Mouse (Mus musculus): ENCODE results near the gene Rims3. TPM values are rescaled to one million over a fixed set of nuclear protein-coding genes. Genes with fewer than 3 reads are reported as not detected.

The Rims3 gene
- total and polyA plus RNA-seq, 2 experiments from 2014 or later, result 0.04 to 0.05 TPM

DNA sequence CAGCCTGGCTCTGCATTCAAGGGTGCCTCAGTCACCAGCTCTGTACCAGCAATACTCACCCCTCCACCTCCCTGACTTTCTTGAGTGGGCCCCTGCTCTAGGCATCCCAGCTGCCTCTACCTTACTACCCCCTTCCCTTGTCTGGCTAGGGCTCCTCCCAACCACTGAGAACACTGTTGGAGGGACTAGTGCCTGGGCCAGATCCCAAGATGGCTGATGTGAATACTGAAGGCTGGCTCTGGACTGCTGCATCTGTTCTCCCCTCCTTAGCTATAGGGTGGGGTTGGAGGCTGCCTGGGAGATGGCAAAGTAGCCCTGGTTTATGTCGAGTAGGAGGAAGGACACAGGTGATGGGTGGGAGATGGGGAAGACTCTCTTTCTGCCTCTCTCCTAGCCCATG is 37.9 kb downstream of the Rims3 start:
- Histone ChIP-seq H3K4me2 (ENCODE audit: low read depth, low read length) (no peak overlapping the region), H3K9ac (replicated peaks; ENCODE audit: low read depth, low read length) (no peak overlapping the region), H3K9me3 (replicated peaks; ENCODE audit: control insufficient read depth, low read length) (no peaks in the 10 kb centered on the region), H3K27ac (ENCODE audit: low read depth) (no peak overlapping the region), H3K4me3 (ENCODE audit: low read depth, low read length) (no peak overlapping the region), H3K27me3 (ENCODE audit: control insufficient read depth, insufficient read depth, low read length) (no peaks in the 10 kb centered on the region), H3K36me3 (replicated peaks; ENCODE audit: control insufficient read depth, insufficient read depth, low read length) (no peaks in the 10 kb centered on the region), H3K4me1 (ENCODE audit: control insufficient read depth, insufficient read depth) (no peaks in the 10 kb centered on the region)
- no peak for ATAC-seq (ENCODE audit: insufficient read depth, low read depth)
- no peak for TF ChIP-seq EP300 (IDR thresholded peaks at IDR 0.05; ENCODE audit: low read depth)
- no peak for DNase-seq (ENCODE audit: low spot score)
- WGBS, result 60% methylated on average over 1 of the region's 1 CpGs

DNA sequence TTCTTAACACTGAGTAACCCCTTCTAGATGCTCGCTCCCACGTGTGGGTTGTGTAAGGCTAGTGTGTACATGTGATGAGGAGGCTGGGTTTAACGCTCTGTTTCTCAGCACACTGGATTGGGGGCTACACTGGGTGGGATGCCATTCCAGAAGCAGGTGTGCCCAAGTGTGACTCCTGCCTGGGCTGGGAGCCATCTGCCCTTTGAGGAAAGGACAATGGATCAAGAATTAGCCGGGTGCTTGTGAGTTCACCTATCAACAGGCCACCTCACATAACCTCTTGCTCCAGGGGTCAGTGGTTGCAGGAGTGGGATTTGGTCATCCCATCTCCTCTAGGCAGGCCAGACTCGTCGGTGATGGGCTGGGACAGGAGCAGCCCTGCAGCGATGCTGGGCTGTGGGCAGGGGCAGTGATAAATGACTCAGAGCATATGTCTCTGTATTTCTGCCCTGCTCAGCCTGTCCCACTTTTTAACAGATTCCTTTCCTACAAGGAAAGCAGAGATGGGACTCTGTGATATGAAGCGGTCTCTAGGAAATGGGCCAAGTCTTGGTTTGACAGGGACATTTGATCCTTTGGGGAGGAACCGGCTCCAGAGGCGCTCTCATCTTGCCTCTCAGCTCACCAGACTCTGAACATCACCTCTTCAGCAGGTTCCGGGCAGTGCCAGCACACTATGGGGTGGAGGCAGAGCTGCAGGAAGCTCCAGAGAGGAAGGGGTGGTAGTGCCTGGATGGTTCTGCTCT is 39.2 kb downstream of the Rims3 start:
- TF ChIP-seq EP300 (IDR thresholded peaks at IDR 0.05; ENCODE audit: low read depth), result no peak
- TF ChIP-seq CTCF (IDR thresholded peaks at IDR 0.05; ENCODE audit: low read depth), result no peak
- Histone ChIP-seq H3K4me1 (ENCODE audit: control insufficient read depth, insufficient read depth) (no peaks in the 10 kb centered on the region), H3K9ac (replicated peaks; ENCODE audit: low read depth, low read length) (no peak overlapping the region), H3K4me3 (ENCODE audit: low read depth, low read length) (no peak overlapping the region), H3K27ac (ENCODE audit: low read depth) (no peak overlapping the region), H3K9me3 (replicated peaks; ENCODE audit: control insufficient read depth, low read length) (no peaks in the 10 kb centered on the region), H3K27me3 (ENCODE audit: control insufficient read depth, insufficient read depth, low read length) (no peaks in the 10 kb centered on the region), H3K36me3 (replicated peaks; ENCODE audit: control insufficient read depth, insufficient read depth, low read length) (no peaks in the 10 kb centered on the region), H3K4me2 (ENCODE audit: low read depth, low read length) (no peak overlapping the region)
- DNase-seq (ENCODE audit: low spot score) (no peak), ATAC-seq (ENCODE audit: insufficient read depth, low read depth) (no peak)
- WGBS, result 62% methylated on average over 11 of the region's 11 CpGs

DNA sequence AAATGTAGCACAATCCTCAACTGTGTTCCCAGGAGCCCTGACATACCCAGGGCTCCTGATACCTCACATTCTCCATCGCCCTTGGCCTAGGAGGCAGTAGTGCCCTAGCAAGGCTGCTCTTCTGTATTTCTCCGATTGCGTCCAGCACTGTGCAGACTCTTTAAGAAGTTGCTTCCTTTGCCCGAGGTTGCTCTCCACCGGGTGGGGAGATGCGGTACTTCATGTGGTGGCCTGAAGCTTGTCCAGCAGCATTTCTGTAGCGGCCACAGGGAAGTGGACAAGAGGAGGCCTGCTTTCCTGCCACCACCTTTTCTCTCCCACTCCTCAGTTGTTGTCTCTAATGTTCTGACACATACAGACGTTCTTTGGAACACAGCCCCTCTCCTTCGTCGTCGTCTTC is 40.0 kb downstream of the Rims3 start:
- H3K4me2 ChIP-seq (ENCODE audit: low read depth, low read length), result no peak overlapping the region
- H3K9me3 ChIP-seq (replicated peaks; ENCODE audit: control insufficient read depth, low read length), result no peaks in the 10 kb centered on the region
- ATAC-seq (ENCODE audit: insufficient read depth, low read depth) (no peak), DNase-seq (ENCODE audit: low spot score) (no peak)
- TF ChIP-seq CTCF (IDR thresholded peaks at IDR 0.05; ENCODE audit: low read depth) (no peak), EP300 (IDR thresholded peaks at IDR 0.05; ENCODE audit: low read depth) (no peak)
- H3K36me3 ChIP-seq (replicated peaks; ENCODE audit: control insufficient read depth, insufficient read depth, low read length), result no peaks in the 10 kb centered on the region
- no peaks in the 10 kb centered on the region for H3K27me3 ChIP-seq (ENCODE audit: control insufficient read depth, insufficient read depth, low read length)
- H3K4me1 ChIP-seq (ENCODE audit: control insufficient read depth, insufficient read depth), result no peaks in the 10 kb centered on the region
- H3K27ac ChIP-seq (ENCODE audit: low read depth), result no peak overlapping the region
- 67% methylated on average over 11 of the region's 11 CpGs for WGBS
- no peak overlapping the region for H3K9ac ChIP-seq (replicated peaks; ENCODE audit: low read depth, low read length)
- H3K4me3 ChIP-seq (ENCODE audit: low read depth, low read length), result no peak overlapping the region

DNA sequence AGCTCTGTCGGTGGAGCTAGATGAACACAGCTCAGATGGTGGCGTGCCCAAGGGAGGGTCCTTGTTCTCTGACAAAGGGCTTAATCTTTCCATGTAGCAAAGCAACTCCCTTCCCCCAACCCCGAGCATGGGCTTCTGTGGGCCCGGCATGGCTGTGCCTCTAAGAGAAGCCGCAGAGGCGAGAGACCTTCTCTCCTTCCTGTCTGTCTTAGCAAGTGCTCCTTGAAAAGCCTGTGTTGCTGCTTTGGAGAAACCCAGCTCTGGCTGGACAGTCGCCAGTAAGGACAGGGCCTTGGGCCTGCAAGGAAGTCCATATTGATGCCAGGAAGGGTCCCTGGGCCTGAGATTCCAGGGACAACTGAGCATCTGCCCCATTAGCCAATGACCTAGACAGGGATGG is 40.6 kb downstream of the Rims3 start:
- no peak overlapping the region for H3K27ac ChIP-seq (ENCODE audit: low read depth)
- 81% methylated on average over 7 of the region's 7 CpGs for WGBS
- no peaks in the 10 kb centered on the region for H3K27me3 ChIP-seq (ENCODE audit: control insufficient read depth, insufficient read depth, low read length)

DNA sequence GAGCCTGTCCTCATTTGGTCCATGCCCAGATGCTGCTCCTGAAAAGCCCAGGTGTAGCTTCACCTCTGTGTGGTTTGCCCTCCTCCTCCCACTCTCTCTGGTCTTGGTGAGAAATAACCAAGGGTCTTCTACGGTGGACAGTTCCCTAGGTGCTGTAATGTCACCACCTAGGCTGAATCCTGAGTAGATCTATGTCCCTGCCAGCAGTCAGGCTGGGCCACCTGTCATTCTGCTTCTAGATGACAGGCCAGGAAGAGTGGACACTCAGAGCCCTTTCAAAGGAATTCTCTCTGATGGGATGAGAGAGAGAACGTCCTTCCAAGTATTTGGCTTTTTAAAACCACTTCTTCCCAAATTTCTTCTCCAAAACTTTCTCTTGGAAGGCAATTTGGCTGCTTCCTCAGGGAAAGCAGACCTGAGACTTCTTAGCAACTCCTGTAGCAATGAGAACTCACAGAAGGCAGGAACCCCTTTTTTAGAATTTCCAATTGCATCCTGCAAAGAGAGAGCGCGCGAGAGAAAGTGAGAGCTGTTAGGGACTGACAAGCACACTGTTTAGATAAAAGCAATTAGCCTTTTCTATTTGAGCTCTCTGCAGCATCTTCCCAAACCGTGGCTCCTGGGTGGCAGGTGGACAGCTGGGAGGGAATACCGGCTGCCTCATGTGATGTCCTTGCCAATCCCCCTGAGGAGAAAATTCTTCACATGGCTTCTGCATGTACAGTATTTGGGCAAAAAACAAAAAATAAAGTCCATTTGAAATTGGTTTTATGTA is 41.4 kb downstream of the Rims3 start:
- DNase-seq (ENCODE audit: low spot score) (no peak), ATAC-seq (ENCODE audit: insufficient read depth, low read depth) (no peak)
- Histone ChIP-seq H3K9ac (replicated peaks; ENCODE audit: low read depth, low read length) (no peak overlapping the region), H3K4me1 (ENCODE audit: control insufficient read depth, insufficient read depth) (no peaks in the 10 kb centered on the region), H3K4me3 (ENCODE audit: low read depth, low read length) (no peak overlapping the region), H3K36me3 (replicated peaks; ENCODE audit: control insufficient read depth, insufficient read depth, low read length) (no peaks in the 10 kb centered on the region), H3K27ac (ENCODE audit: low read depth) (no peak overlapping the region), H3K4me2 (ENCODE audit: low read depth, low read length) (no peak overlapping the region), H3K27me3 (ENCODE audit: control insufficient read depth, insufficient read depth, low read length) (no peaks in the 10 kb centered on the region), H3K9me3 (replicated peaks; ENCODE audit: control insufficient read depth, low read length) (no peaks in the 10 kb centered on the region)
- TF ChIP-seq EP300 (IDR thresholded peaks at IDR 0.05; ENCODE audit: low read depth), result no peak
- TF ChIP-seq CTCF (IDR thresholded peaks at IDR 0.05; ENCODE audit: low read depth), result no peak
- 61% methylated on average over 7 of the region's 7 CpGs for WGBS

More for the DNA sequence above, 40.6 kb downstream of the Rims3 start:
- no peak overlapping the region for H3K4me3 ChIP-seq (ENCODE audit: low read depth, low read length)
- ATAC-seq (ENCODE audit: insufficient read depth, low read depth) (no peak), DNase-seq (ENCODE audit: low spot score) (no peak)
- H3K9me3 ChIP-seq (replicated peaks; ENCODE audit: control insufficient read depth, low read length), result no peaks in the 10 kb centered on the region
- no peaks in the 10 kb centered on the region for H3K36me3 ChIP-seq (replicated peaks; ENCODE audit: control insufficient read depth, insufficient read depth, low read length)
- no peak overlapping the region for H3K4me2 ChIP-seq (ENCODE audit: low read depth, low read length)
- no peak overlapping the region for H3K9ac ChIP-seq (replicated peaks; ENCODE audit: low read depth, low read length)
- H3K4me1 ChIP-seq (ENCODE audit: control insufficient read depth, insufficient read depth), result no peaks in the 10 kb centered on the region
- TF ChIP-seq EP300 (IDR thresholded peaks at IDR 0.05; ENCODE audit: low read depth), result no peak

Measured in heart, postnatal 0 days (tissue).